Mouse (Mus musculus) cerebellum, adult 11-12 months (tissue): ENCODE measurements around the gene Stxbp4.
A peak's percentile ranks its signal among the peaks of the same experiment; 100 is the strongest.

Source experiments
- DNase-seq: peaks from one replicate; pipeline ENCODE4 v3.0.0; 2022

The Stxbp4 gene

GRCm38 (mm10) chr11:90649777-90650176 lies 11.9 kb upstream of the Stxbp4 start:
- no peak for DNase-seq

GRCm38 (mm10) chr11:90638312-90638830 lies 487 bp upstream of the Stxbp4 start:
- DNase-seq, result peak; percentile 54

GRCm38 (mm10) chr11:90634661-90635060 lies 3.2 kb downstream of the Stxbp4 start:
- DNase-seq, result no peak

- no peak for DNase-seq
Observed at GRCm38 (mm10) chr11:90632480-90632879, 5.4 kb downstream of the Stxbp4 start.

- DNase-seq, result no peak
Observed at GRCm38 (mm10) chr11:90627751-90628150, 10.1 kb downstream of the Stxbp4 start.

- DNase-seq, result no peak
Observed at GRCm38 (mm10) chr11:90625174-90625573, 12.7 kb downstream of the Stxbp4 start.

- DNase-seq, result no peak
Observed at GRCm38 (mm10) chr11:90623477-90623876, 14.4 kb downstream of the Stxbp4 start.

GRCm38 (mm10) chr11:90622500-90622899 lies 15.4 kb downstream of the Stxbp4 start:
- DNase-seq, result no peak

- no peak for DNase-seq
Observed at GRCm38 (mm10) chr11:90622044-90622443, 15.8 kb downstream of the Stxbp4 start.

- no peak for DNase-seq
Observed at GRCm38 (mm10) chr11:90616431-90616830, 21.5 kb downstream of the Stxbp4 start.

GRCm38 (mm10) chr11:90614743-90615142 lies 23.1 kb downstream of the Stxbp4 start:
- no peak for DNase-seq

GRCm38 (mm10) chr11:90612118-90612517 lies 25.8 kb downstream of the Stxbp4 start:
- no peak for DNase-seq

- no peak for DNase-seq
Observed at GRCm38 (mm10) chr11:90603066-90603465, 34.8 kb downstream of the Stxbp4 start.

GRCm38 (mm10) chr11:90595826-90596225 lies 42.1 kb downstream of the Stxbp4 start:
- no peak for DNase-seq

- DNase-seq, result no peak
Observed at GRCm38 (mm10) chr11:90590996-90591395, 46.9 kb downstream of the Stxbp4 start.

- DNase-seq, result no peak
Observed at GRCm38 (mm10) chr11:90586203-90586602, 51.7 kb downstream of the Stxbp4 start.

- DNase-seq, result no peak
Observed at GRCm38 (mm10) chr11:90585754-90586153, 52.1 kb downstream of the Stxbp4 start.

- DNase-seq, result peak; percentile 1
Observed at GRCm38 (mm10) chr11:90577057-90577780, 60.7 kb downstream of the Stxbp4 start.

- DNase-seq, result no peak
Observed at GRCm38 (mm10) chr11:90576282-90576972, 61.5 kb downstream of the Stxbp4 start.

GRCm38 (mm10) chr11:90575491-90576048 lies 62.3 kb downstream of the Stxbp4 start:
- no peak for DNase-seq

- no peak for DNase-seq
Observed at GRCm38 (mm10) chr11:90570646-90571259, 67.1 kb downstream of the Stxbp4 start.

- DNase-seq, result no peak
Observed at GRCm38 (mm10) chr11:90558359-90559047, 79.4 kb downstream of the Stxbp4 start.

- no peak for DNase-seq
Observed at GRCm38 (mm10) chr11:90556517-90556916, 81.4 kb downstream of the Stxbp4 start.
